Mouse (Mus musculus): ENCODE data around the gene Dcaf5.

- TF ChIP-seq CTCF (IDR thresholded peaks at IDR 0.05; ENCODE audit: low read depth) (peak; percentile 41), EP300 (optimal IDR thresholded peaks at IDR 0.05) (no peak)
Observed at GRCm38 (mm10) chr12:80396397-80396796, 40.0 kb downstream of the Dcaf5 start.

Measured in stomach, postnatal 0 days (tissue).